Mouse (Mus musculus): ENCODE data around the gene Rhob. TPM values are rescaled to one million over a fixed set of nuclear protein-coding genes. Genes with fewer than 3 reads are reported as not detected.

Gene Rhob
- polyA plus RNA-seq (2012) = 0.02 and 0.03 TPM in 2 replicates

DNA sequence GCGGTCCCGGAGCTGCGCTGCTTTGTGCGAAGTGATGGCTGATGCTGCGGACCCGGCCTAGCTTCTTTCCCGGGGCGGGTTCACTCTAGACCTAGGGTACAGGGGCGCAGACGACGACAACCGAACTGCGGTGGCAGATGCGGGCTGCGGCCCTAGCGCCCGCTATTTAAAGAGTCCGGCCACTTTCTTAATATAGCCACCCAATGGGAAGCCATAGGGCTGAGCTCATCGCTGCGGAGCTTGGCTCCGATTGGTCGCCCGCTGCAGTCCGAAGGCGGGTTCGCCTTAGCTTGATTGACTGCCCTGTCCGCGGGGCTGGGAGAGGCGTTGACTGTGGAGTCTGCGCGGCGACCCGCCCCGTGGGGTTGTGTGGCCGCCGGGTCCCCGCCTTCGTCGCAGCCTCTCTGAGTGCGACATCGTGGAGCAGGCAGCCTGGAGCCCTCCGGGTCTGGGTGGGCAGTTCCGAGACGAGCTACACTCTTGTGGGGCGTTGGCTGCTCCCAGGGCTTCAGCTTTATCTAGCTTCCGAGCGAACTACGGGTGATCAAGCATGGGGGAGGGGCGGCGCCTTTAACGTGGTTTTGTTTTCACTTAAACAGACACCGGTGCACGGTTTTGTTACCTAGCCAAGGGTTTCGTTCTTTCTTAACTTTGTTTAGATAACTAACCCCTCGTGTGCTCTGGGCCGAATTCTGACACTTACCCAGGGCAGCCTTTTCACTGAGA is at the start of gene Rhob:
TSS of gene Rhob (minus strand) at position 139 of the 726 bp plus-strand sequence.
- TF ChIP-seq GATA1 (IDR thresholded peaks at IDR 0.05; ENCODE audit: low read length) = no peak

DNA sequence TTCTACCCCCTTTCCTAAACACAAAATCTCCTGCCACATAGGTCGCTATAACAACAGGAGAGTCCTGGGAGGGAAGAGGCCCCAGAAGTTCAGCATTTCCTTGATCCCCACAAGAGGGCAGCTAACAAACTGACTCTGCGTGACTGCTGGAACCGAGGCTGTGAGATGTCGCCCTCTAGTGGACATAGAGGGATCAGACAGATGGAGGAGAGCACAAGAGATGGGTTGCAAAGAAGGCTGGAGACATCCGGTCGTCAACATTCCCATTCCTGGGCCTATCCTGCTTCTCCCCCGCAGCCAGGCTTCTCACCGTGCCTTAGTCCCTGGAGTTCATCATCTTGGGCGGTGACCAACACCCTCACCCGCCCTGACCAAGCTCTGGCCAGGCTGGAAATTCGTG is 47.5 kb upstream of the Rhob start:
- TF ChIP-seq GATA1 (IDR thresholded peaks at IDR 0.05; ENCODE audit: low read length) = no peak

GRCm38 (mm10) chr12:8546801-8547200 is 47.0 kb upstream of the Rhob start:
- TF ChIP-seq GATA1 (IDR thresholded peaks at IDR 0.05; ENCODE audit: low read length) = no peak

GRCm38 (mm10) chr12:8545066-8545610 is 45.3 kb upstream of the Rhob start:
- TF ChIP-seq GATA1 (IDR thresholded peaks at IDR 0.05; ENCODE audit: low read length) = no peak

DNA sequence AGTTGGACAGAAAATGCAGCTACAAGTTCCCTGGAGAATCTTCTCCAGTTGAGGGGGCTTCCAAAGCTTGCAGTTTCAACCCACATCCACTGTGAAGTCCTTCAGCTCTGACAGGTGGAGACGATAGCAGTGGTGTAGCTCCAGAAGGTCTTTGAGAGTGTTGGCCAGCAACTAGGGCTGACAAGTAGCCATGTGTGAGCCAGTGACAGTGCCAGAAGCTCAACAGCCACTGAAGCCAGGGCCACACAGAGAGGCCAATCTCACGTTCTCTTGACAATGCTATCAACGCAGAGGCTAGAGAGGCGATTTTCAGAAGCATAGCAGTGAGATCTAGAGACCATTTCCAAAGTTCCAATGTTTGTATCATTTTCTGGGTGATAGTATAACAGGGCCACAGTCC is 42.6 kb upstream of the Rhob start:
- no peak for TF ChIP-seq GATA1 (IDR thresholded peaks at IDR 0.05; ENCODE audit: low read length)

GRCm38 (mm10) chr12:8539471-8539870 is 39.7 kb upstream of the Rhob start:
- no peak for TF ChIP-seq GATA1 (IDR thresholded peaks at IDR 0.05; ENCODE audit: low read length)

DNA sequence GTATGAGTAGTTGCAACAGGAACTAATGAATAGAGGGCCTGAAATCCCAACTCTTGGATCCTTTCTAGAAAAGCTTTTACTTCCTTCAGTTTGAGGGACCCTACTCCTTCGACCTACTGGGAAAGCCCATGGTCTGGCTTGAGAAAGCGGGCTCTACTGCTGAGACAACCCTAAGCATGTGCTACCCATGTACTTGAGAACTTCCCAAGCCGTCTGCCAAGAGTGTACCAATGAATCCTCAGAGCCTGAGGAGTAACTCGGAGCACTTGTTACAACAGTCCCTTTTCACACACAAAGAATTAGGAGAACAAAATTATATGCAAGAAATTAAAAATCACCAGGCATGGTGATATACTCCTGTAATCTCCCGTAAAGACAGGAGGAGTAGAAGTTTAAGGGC is 37.5 kb upstream of the Rhob start:
- TF ChIP-seq GATA1 (IDR thresholded peaks at IDR 0.05; ENCODE audit: low read length) = no peak

DNA sequence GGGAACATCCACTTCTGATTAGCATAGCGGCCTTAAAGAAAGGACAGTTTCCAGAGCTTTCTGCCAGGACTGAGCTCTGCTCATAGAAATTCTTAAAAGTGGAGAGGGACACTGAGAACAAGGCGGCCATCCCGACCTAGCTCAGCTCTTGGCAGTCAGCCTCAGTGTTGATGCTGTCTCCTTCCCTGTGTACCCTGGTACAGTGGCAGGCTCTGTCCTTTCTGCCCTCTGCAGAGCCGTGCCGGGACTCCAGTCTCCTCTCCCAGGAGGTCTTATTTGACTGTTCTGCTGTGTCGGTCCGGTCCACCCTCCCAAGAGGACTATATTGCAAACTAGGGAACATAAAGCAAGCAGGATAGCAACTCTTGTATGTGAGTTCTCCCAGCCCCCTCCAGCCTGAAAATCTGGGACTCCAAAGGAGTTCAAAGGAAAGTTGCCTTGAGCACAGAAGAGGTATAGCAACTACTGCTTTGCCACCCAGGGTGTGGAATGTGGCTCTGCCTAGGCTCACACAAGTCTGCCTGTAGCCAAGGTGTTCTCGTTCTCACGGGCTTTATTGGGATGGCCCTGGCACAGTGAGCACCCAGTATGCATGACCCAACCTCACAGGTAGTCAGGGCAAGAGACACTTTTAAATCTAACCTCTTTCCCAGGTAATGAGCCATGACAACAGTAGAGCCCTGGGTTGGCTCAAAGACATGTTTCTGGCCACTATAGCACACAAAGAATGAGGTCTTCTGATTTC is 36.6 kb upstream of the Rhob start:
- TF ChIP-seq GATA1 (IDR thresholded peaks at IDR 0.05; ENCODE audit: low read length) = no peak

DNA sequence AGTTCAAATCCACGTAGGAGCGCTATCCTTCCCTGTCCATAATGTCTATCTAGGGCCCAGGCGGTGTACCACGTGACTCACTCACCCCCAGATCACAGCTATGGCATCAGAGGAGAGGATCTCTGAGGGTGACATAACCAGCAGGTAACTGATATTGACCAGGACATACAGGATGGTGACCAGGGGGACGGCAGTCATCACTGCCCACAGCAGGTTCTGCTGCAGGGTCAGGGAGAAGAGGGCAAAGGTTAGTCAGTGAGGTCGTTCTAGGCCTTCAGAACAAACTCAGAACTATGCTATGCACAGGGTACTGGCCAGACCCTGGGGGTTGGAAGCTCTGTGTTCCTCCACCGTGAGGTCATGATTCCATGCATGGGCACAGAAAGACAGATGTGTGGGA is 35.8 kb upstream of the Rhob start:
- no peak for TF ChIP-seq GATA1 (IDR thresholded peaks at IDR 0.05; ENCODE audit: low read length)

DNA sequence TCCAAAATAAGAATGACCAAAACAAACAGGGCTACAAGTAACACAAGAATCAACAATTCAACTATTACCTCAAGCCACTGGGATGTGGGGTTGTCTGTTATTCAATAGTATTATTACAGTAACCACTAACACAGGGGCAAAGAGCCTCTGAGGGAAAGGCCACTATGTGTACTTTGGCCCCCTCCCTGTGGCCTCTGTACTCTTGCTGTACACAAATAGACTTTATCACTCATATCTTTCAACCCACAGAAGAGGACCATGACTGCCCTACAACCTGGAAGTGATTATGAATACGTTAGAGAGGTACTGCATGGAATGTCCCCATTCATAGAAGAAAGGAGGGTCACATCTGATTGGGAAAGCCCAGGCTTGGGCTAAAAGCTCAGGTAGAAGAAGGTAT is 35.1 kb upstream of the Rhob start:
- TF ChIP-seq GATA1 (IDR thresholded peaks at IDR 0.05; ENCODE audit: low read length) = no peak

DNA sequence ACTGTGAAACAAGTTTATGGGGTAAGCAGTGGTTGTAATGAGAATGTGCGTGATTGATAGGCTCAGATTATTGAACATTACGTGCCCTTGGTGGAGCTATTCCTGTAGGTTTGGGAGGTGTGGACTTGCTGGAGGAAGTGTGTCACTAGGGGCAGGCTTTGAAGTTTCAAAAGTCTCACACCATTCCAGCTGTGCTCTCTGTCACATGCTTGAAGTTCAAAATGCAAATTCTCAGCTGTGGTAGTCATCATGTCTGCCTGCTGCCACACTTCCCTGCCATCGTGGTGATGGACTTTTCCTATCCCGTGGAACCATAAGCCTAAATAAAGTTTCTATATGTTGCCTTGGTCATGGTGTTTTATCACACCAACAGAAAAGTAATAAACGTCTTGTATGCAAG is 28.0 kb upstream of the Rhob start:
- TF ChIP-seq GATA1 (IDR thresholded peaks at IDR 0.05; ENCODE audit: low read length) = no peak

DNA sequence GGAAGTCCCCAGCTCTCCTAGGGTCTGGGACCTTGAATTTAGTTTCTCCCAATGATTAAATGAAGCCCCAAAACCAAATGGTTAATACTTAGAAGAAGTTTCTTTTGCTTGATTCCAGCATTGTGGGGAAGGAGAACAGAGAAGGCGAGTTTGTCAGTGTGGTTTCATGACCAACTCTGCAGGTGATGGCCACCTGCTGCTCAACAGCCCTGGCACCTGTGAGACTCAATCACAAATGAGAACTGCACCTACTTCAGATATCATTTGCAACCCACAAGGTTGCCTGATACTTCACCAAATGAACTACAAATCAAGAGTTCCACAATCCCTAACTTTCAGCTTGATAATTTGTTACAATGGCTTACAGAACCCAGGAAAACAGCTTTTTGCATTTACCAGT is 27.4 kb upstream of the Rhob start:
- no peak for TF ChIP-seq GATA1 (IDR thresholded peaks at IDR 0.05; ENCODE audit: low read length)

GRCm38 (mm10) chr12:8524062-8524461 is 24.3 kb upstream of the Rhob start:
- no peak for TF ChIP-seq GATA1 (IDR thresholded peaks at IDR 0.05; ENCODE audit: low read length)

GRCm38 (mm10) chr12:8522711-8523110 is 22.9 kb upstream of the Rhob start:
- TF ChIP-seq GATA1 (IDR thresholded peaks at IDR 0.05; ENCODE audit: low read length) = no peak

DNA sequence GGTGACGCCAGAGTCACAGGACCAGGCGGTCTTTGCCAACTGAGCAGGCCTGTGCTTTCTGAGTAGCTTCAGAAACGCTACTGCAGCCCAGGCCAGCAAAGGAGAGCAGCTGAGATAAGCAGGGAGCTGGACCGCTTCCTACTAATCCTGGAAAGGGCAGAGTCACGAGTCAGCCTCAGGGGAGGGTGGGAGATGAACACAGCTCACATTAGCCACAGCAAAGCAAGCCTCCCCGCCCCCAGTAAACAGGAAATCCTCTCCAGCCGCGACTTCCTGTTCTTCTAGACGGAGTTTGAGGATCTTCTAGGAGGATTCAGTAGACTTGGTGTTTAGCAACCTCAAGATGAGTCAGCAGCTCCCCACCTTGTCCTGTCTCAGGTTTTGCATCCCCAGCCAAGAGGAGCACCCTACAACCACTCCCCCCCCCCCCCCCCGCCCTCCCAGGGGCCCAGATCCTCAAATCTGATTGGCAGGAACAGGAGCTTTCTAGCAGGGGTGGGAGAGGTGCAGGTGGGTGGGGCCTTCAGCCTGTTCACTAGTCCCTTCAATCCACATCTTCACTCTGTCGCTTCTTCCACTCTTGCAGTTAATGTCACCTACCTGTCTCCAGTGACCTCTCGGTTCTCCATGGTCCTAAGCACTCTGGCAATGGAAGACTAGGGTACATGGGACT is 21.7 kb upstream of the Rhob start:
- TF ChIP-seq GATA1 (IDR thresholded peaks at IDR 0.05; ENCODE audit: low read length) = no peak
